Mouse (Mus musculus) heart, embryonic 16.5 days (tissue): ENCODE results near the gene Trim11. TPM values are rescaled to one million over a fixed set of nuclear protein-coding genes. Genes with fewer than 3 reads are reported as not detected.
"Not testable (repeated sequence)": the region's sequence is repeated elsewhere in the genome, so short reads cannot be mapped to it uniquely, and the experiment has no call there.

Source experiments
- ATAC-seq: fragments of 200-750 bp; cut with Nextera tagmentation; replicated peaks from 2 replicates; pipeline ENCODE4 v1.8.0; 2017; ENCODE audit warnings: moderate number of reproducible peaks; ENCODE audit not compliant: insufficient read depth, low FRiP score; ENCODE audit errors: extremely low read depth
- H3K27ac ChIP-seq: fragments of 300-500 bp; sonication (generic); 2 replicates; pipeline ENCODE4 v1.5.1; 2014; ENCODE audit warnings: mild to moderate bottlenecking, low read length, control low read depth, moderate library complexity
- H3K27me3 ChIP-seq: fragments of 300-500 bp; sonication (generic); 2 replicates; pipeline ENCODE4 v1.6.1; 2014; ENCODE audit warnings: low read length, mixed read lengths; ENCODE audit not compliant: control insufficient read depth, insufficient read depth
- H3K36me3 ChIP-seq: fragments of 300-500 bp; sonication (generic); 2 replicates; pipeline ENCODE4 v1.6.1; 2014; ENCODE audit not compliant: control insufficient read depth, insufficient read depth
- H3K4me1 ChIP-seq: fragments of 300-500 bp; sonication (generic); 2 replicates; pipeline ENCODE4 v1.6.1; 2014; ENCODE audit warnings: low read length, mixed read lengths; ENCODE audit not compliant: control insufficient read depth, insufficient read depth
- H3K4me2 ChIP-seq: fragments of 300-500 bp; sonication (generic); 2 replicates; pipeline ENCODE4 v1.6.1; 2014; ENCODE audit warnings: low read depth, mild to moderate bottlenecking, control low read depth, low read length
- H3K4me3 ChIP-seq: fragments of 300-500 bp; sonication (generic); 2 replicates; pipeline ENCODE4 v1.5.1; 2014; ENCODE audit warnings: mild to moderate bottlenecking, control low read depth, low read length
- H3K9ac ChIP-seq: fragments of 300-500 bp; sonication (generic); 2 replicates; pipeline ENCODE4 v1.6.1; 2014; ENCODE audit warnings: low read length, control low read depth
- H3K9me3 ChIP-seq: fragments of 300-500 bp; sonication (generic); replicated peaks from 2 replicates; pipeline ENCODE4 v1.6.1; 2016; ENCODE audit warnings: low read length; ENCODE audit not compliant: control insufficient read depth
- WGBS: fragments of 180-500 bp; shearing (Covaris S2); extraction: QIAGEN DNeasy Blood & Tissue Kit; methylation state at CpG from one replicate; pipeline ENCODE4 v1.1.7; 2014; 5-methylcytosine and 5-hydroxymethylcytosine counted together
- polyA plus RNA-seq: library from polyadenylated mRNA; unstranded; fragments of >200 nt; fragmentation: Nextera tagmentation; extraction: Ambion mirVana; gene quantifications from 2 replicates; pipeline ENCODE4 v1.2.1, GENCODE M21; 2015

The Trim11 gene
- polyA plus RNA-seq, 1 experiment from 2014 or later, result 40.3 TPM

GRCm38 (mm10) chr11:58947306-58947705, 30.6 kb upstream of the Trim11 start:
- H3K27me3 ChIP-seq, result peaks cover 15% of the 10 kb centered on the region
- H3K4me2 ChIP-seq, result no peak overlapping the region
- no peak overlapping the region for H3K27ac ChIP-seq
- 73% methylated on average over 3 of the region's 3 CpGs for WGBS
- no peak overlapping the region for H3K9ac ChIP-seq
- H3K9me3 ChIP-seq, result no peaks in the 10 kb centered on the region
- H3K36me3 ChIP-seq, result no peaks in the 10 kb centered on the region
- H3K4me3 ChIP-seq, result no peak overlapping the region
- H3K4me1 ChIP-seq, result peaks cover 12% of the 10 kb centered on the region
- ATAC-seq, result no peak

- peak overlapping the region; percentile 51 for H3K4me3 ChIP-seq
- peaks cover 12% of the 10 kb centered on the region for H3K4me1 ChIP-seq
- WGBS, result 15% methylated on average over 23 of the region's 23 CpGs
- H3K4me2 ChIP-seq, result peak overlapping the region; percentile 77
- peak overlapping the region; percentile 64 for H3K27ac ChIP-seq
- peak overlapping the region; percentile 56 for H3K9ac ChIP-seq
- 0 out of 2 replicates have a peak, but pooled peaks have one; percentile 30 for ATAC-seq
- peaks cover 15% of the 10 kb centered on the region for H3K27me3 ChIP-seq
- no peaks in the 10 kb centered on the region for H3K36me3 ChIP-seq
- no peaks in the 10 kb centered on the region for H3K9me3 ChIP-seq
Measured at GRCm38 (mm10) chr11:58947798-58948528, 29.9 kb upstream of the Trim11 start.

- no peaks in the 10 kb centered on the region for H3K36me3 ChIP-seq
- H3K4me1 ChIP-seq, result peaks cover 17% of the 10 kb centered on the region
- ATAC-seq, result peak; percentile 87
- peak within 1 kb of the TSS; percentile 51 for H3K4me3 ChIP-seq
- no peaks in the 10 kb centered on the region for H3K9me3 ChIP-seq
- H3K4me2 ChIP-seq, result peak within 1 kb of the TSS; percentile 77
- under 1% methylated on average over 48 of the region's 48 CpGs for whole genome bisulfite sequencing
- H3K9ac ChIP-seq, result peak within 1 kb of the TSS; percentile 59
- H3K27me3 ChIP-seq, result peaks cover 15% of the 10 kb centered on the region
- H3K27ac ChIP-seq, result peak within 1 kb of the TSS; percentile 68
Measured at GRCm38 (mm10) chr11:58948542-58949479, 29.1 kb upstream of the Trim11 start, which contains the start of gene Hist3h2ba. TSS of gene Hist3h2ba (plus strand) at chr11:58948920.

GRCm38 (mm10) chr11:58949480-58950431, 28.1 kb upstream of the Trim11 start:
- no peaks in the 10 kb centered on the region for H3K36me3 ChIP-seq
- no peaks in the 10 kb centered on the region for H3K9me3 ChIP-seq
- H3K4me3 ChIP-seq, result peak overlapping the region; percentile 51
- peak overlapping the region; percentile 77 for H3K4me2 ChIP-seq
- peaks cover 13% of the 10 kb centered on the region for H3K27me3 ChIP-seq
- H3K9ac ChIP-seq, result peak overlapping the region; percentile 59
- peak overlapping the region; percentile 68 for H3K27ac ChIP-seq
- WGBS, result 19% methylated on average over 20 of the region's 20 CpGs
- peaks cover 17% of the 10 kb centered on the region for H3K4me1 ChIP-seq
- no peak for ATAC-seq

- H3K27ac ChIP-seq, result no peak overlapping the region
- H3K4me3 ChIP-seq, result no peak overlapping the region
- 76% methylated on average over 5 of the region's 5 CpGs for WGBS
- H3K36me3 ChIP-seq, result no peaks in the 10 kb centered on the region
- H3K4me1 ChIP-seq, result peaks cover 21% of the 10 kb centered on the region
- H3K9me3 ChIP-seq, result no peaks in the 10 kb centered on the region
- no peak overlapping the region for H3K9ac ChIP-seq
- H3K4me2 ChIP-seq, result no peak overlapping the region
- no peak for ATAC-seq
- H3K27me3 ChIP-seq, result peaks cover 5% of the 10 kb centered on the region
Measured at GRCm38 (mm10) chr11:58951210-58951609, 26.7 kb upstream of the Trim11 start.

- Histone ChIP-seq H3K36me3 (peaks cover 2% of the 10 kb centered on the region; the same call in 1 of the 2 replicates), H3K9ac (peak overlapping the region; percentile 86), H3K9me3 (no peaks in the 10 kb centered on the region), H3K27me3 (peaks cover 5% of the 10 kb centered on the region), H3K4me1 (peaks cover 29% of the 10 kb centered on the region), H3K27ac (peak overlapping the region; percentile 100), H3K4me2 (peak overlapping the region; percentile 96), H3K4me3 (peak overlapping the region; percentile 78)
- 1% methylated on average over 33 of the region's 33 CpGs for WGBS
- peak; percentile 15 for ATAC-seq
Measured at GRCm38 (mm10) chr11:58953351-58954169, 24.3 kb upstream of the Trim11 start.

- H3K27me3 ChIP-seq, H3K36me3 ChIP-seq, H3K9me3 ChIP-seq, ATAC-seq: not testable (repeated sequence)
- H3K9ac ChIP-seq, result peak overlapping the region; percentile 86
- peak overlapping the region; percentile 96 for H3K4me2 ChIP-seq
- WGBS, result 0% methylated on average over 13 of the region's 17 CpGs
- peak overlapping the region; percentile 100 for H3K27ac ChIP-seq
- peaks cover 32% of the 10 kb centered on the region for H3K4me1 ChIP-seq
- H3K4me3 ChIP-seq, result peak overlapping the region; percentile 78
Measured at GRCm38 (mm10) chr11:58954170-58954419, 23.8 kb upstream of the Trim11 start.
